Mouse (Mus musculus) hindbrain, embryonic 13.5 days (tissue): ENCODE data around the gene Hnrnpa2b1. TPM values are rescaled to one million over a fixed set of nuclear protein-coding genes. Genes with fewer than 3 reads are reported as not detected.

ENCODE experiments used
- ATAC-seq: fragments of 200-750 bp; cut with Nextera tagmentation; 2 replicates; pipeline ENCODE4 v1.8.0; 2017; ENCODE audit warnings: moderate TSS enrichment; ENCODE audit not compliant: low FRiP score
- H3K27ac ChIP-seq: fragments of 300-500 bp; sonication (generic); 2 replicates; pipeline ENCODE4 v1.5.1; 2015; ENCODE audit warnings: inconsistent platforms, mild to moderate bottlenecking, moderate library complexity
- H3K27me3 ChIP-seq: fragments of 300-500 bp; sonication (generic); 2 replicates; pipeline ENCODE4 v1.6.1; 2015; ENCODE audit warnings: mild to moderate bottlenecking, inconsistent platforms
- H3K36me3 ChIP-seq: fragments of 300-500 bp; sonication (generic); 2 replicates; pipeline ENCODE4 v1.6.1; 2015; ENCODE audit warnings: mild to moderate bottlenecking, inconsistent platforms
- H3K4me1 ChIP-seq: fragments of 300-500 bp; sonication (generic); replicated peaks from 2 replicates; pipeline ENCODE4 v1.6.1; 2015; ENCODE audit warnings: inconsistent platforms
- H3K4me2 ChIP-seq: fragments of 300-500 bp; sonication (generic); 2 replicates; pipeline ENCODE4 v1.6.1; 2015; ENCODE audit warnings: inconsistent platforms, mild to moderate bottlenecking, moderate library complexity
- H3K4me3 ChIP-seq: fragments of 300-500 bp; sonication (generic); 2 replicates; pipeline ENCODE4 v1.5.1; 2015; ENCODE audit warnings: mild to moderate bottlenecking, inconsistent platforms
- H3K9ac ChIP-seq: fragments of 300-500 bp; sonication (generic); 2 replicates; pipeline ENCODE4 v1.6.1; 2015; ENCODE audit warnings: mild to moderate bottlenecking, inconsistent platforms
- H3K9me3 ChIP-seq: fragments of 300-500 bp; sonication (generic); 2 replicates; pipeline ENCODE4 v1.6.1; 2016; ENCODE audit warnings: inconsistent platforms
- WGBS: fragments of 180-500 bp; shearing (Covaris S2); methylation state at CpG from one replicate; pipeline ENCODE4 v1.1.7; 2015; 5-methylcytosine and 5-hydroxymethylcytosine counted together
- polyA plus RNA-seq: library from polyadenylated mRNA; unstranded; fragments of >200 nt; fragmentation: Nextera tagmentation; extraction: Ambion mirVana; gene quantifications from 2 replicates; pipeline ENCODE4 v1.2.1, GENCODE M21; 2015

The Hnrnpa2b1 gene
- polyA plus RNA-seq, 1 experiment from 2014 or later, result 1,784 TPM

- 41% methylated on average over 7 of the region's 7 CpGs for WGBS
- no peak overlapping the region for H3K27ac ChIP-seq
- peaks cover 32% of the 10 kb centered on the region for H3K4me1 ChIP-seq
- no peaks in the 10 kb centered on the region for H3K36me3 ChIP-seq
- H3K4me3 ChIP-seq, result peak overlapping the region; percentile 50; the same call in 1 of the 2 replicates
- peaks cover 63% of the 10 kb centered on the region for H3K27me3 ChIP-seq
- no peak overlapping the region for H3K9ac ChIP-seq
- peak overlapping the region; percentile 79 for H3K4me2 ChIP-seq
- H3K9me3 ChIP-seq, result no peaks in the 10 kb centered on the region
- no peak for ATAC-seq
Observed at GRCm38 (mm10) chr6:51434270-51434669, 35.4 kb downstream of the Hnrnpa2b1 start.

- Histone ChIP-seq H3K4me2 (peak within 1 kb of the TSS; percentile 79), H3K27me3 (peaks cover 67% of the 10 kb centered on the region), H3K4me1 (peaks cover 32% of the 10 kb centered on the region), H3K4me3 (peak within 1 kb of the TSS; percentile 50), H3K27ac (no peak within 1 kb of the TSS), H3K9ac (peak within 1 kb of the TSS; percentile 78), H3K9me3 (no peaks in the 10 kb centered on the region), H3K36me3 (no peaks in the 10 kb centered on the region)
- 1% methylated on average over 74 of the region's 74 CpGs for WGBS
- ATAC-seq, result peak; percentile 82
Observed at GRCm38 (mm10) chr6:51432535-51433397, 36.9 kb downstream of the Hnrnpa2b1 start, which contains the start of gene Nfe2l3. Gene Nfe2l3, plus strand, starts transcription at chr6:51432670.

- no peaks in the 10 kb centered on the region for H3K4me1 ChIP-seq
- H3K27me3 ChIP-seq, result peaks cover 4% of the 10 kb centered on the region; the same call in 1 of the 2 replicates
- no peak overlapping the region for H3K9ac ChIP-seq
- H3K36me3 ChIP-seq, result no peaks in the 10 kb centered on the region
- no peak overlapping the region for H3K27ac ChIP-seq
- no peak for ATAC-seq
- H3K4me3 ChIP-seq, result no peak overlapping the region
- H3K9me3 ChIP-seq, result no peaks in the 10 kb centered on the region
- H3K4me2 ChIP-seq, result no peak overlapping the region
- 95% methylated on average over 2 of the region's 2 CpGs for WGBS
Observed at GRCm38 (mm10) chr6:51424537-51424936, 45.2 kb downstream of the Hnrnpa2b1 start.

GRCm38 (mm10) chr6:51423466-51424122, 46.1 kb downstream of the Hnrnpa2b1 start:
- Histone ChIP-seq H3K9me3 (no peaks in the 10 kb centered on the region), H3K4me1 (no peaks in the 10 kb centered on the region), H3K27ac (no peak overlapping the region), H3K9ac (no peak overlapping the region), H3K36me3 (no peaks in the 10 kb centered on the region), H3K4me3 (no peak overlapping the region), H3K27me3 (no peaks in the 10 kb centered on the region), H3K4me2 (no peak overlapping the region)
- no peak for ATAC-seq
- WGBS, result 49% methylated on average over 11 of the region's 11 CpGs

GRCm38 (mm10) chr6:51417306-51417936, 52.3 kb downstream of the Hnrnpa2b1 start:
- H3K4me3 ChIP-seq, result no peak overlapping the region
- H3K9ac ChIP-seq, result no peak overlapping the region
- H3K9me3 ChIP-seq, result no peaks in the 10 kb centered on the region
- no peak for ATAC-seq
- no peaks in the 10 kb centered on the region for H3K36me3 ChIP-seq
- 93% methylated on average over 4 of the region's 4 CpGs for WGBS
- no peak overlapping the region for H3K4me2 ChIP-seq
- no peaks in the 10 kb centered on the region for H3K4me1 ChIP-seq
- no peaks in the 10 kb centered on the region for H3K27me3 ChIP-seq
- no peak overlapping the region for H3K27ac ChIP-seq

- 67% methylated on average over 1 of the region's 1 CpGs for WGBS
- Histone ChIP-seq H3K4me1 (no peaks in the 10 kb centered on the region), H3K36me3 (no peaks in the 10 kb centered on the region), H3K27me3 (no peaks in the 10 kb centered on the region), H3K4me3 (no peak overlapping the region), H3K9ac (no peak overlapping the region), H3K4me2 (no peak overlapping the region), H3K27ac (no peak overlapping the region), H3K9me3 (no peaks in the 10 kb centered on the region)
- no peak for ATAC-seq
Observed at GRCm38 (mm10) chr6:51416433-51416832, 53.3 kb downstream of the Hnrnpa2b1 start.

Other genes with a start within 250 kb of the Hnrnpa2b1 start
- 4.0 and 5.0 TPM in 2 replicates for gene Nfe2l3, start 37.2 kb downstream of the Hnrnpa2b1 start, polyA plus RNA-seq
- 517 TPM in 2 replicates for gene Cbx3, start 466 bp upstream of the Hnrnpa2b1 start, polyA plus RNA-seq
- 47.9 and 51.3 TPM in 2 replicates for gene Snx10, start 54.0 kb upstream of the Hnrnpa2b1 start, polyA plus RNA-seq